Comparison of ENCODE assay signal across 9 mouse cellular contexts in the genomic region with DNA sequence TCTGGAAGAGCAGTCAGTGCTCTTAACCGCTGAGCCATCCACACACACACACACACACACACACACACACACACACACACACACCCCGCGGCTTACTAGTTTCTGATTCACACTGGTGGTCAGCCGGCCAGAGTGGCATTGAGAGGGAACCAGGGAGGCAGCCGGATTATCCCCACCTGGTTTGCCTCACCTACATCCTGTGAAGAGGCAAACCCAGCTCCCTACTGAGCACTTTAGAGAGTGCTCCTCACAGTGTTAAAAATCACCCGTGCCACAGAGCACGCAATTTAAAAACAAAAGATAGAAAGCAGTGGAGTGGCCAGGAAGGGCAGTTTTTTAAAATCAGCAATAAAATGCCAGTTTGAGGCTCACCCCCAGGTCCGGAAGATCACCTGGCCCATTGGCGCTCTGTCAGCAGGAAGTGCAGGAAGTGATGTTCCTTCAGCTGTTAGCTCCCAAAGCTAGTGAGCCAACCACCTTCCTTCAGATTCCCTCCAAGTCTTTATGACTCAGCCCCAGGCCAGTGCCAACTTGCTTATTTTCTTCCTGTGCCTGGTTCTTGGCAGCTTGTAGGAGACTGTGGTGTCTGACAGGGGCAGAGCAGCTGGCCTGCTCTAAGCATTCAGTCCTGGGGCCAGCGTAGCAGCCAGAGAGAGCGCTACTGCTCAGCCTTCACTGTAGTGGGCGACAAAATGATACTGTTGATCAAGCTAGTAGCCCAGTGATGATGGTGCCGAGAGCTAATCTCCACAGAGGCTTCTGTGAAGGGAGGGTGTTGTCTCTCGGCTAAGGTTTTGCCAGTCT. TPM values are rescaled to one million over a fixed set of nuclear protein-coding genes. Genes with fewer than 3 reads are reported as not detected.
DNase-seq lines count a peak whose midpoint lies in the region; ATAC-seq and TF ChIP-seq lines count a peak whose summit lies in the region.
"Had no signal": no experiment of that assay in that cellular context is flagged by ENCODE, and none has a peak within 500 bp of the region (broad histone marks: within the 10 kb centered on the region; RNA-seq: fewer than 3 reads in every experiment).

No protein-coding gene starts in this region.

- ATAC-seq in heart, embryonic 11.5 days (replicated peaks; ENCODE audit: insufficient number of reproducible peaks, low FRiP score, low TSS enrichment): no peak
- peak; percentile 96 for ATAC-seq in forebrain, postnatal 0 days
- ATAC-seq in megakaryocyte-erythroid progenitor cell, adult 5-6 weeks (replicated peaks; ENCODE audit: low FRiP score, low TSS enrichment, poor library complexity, severe bottlenecking): peak; percentile 87

- no peak overlapping the region for H3K4me2 ChIP-seq in heart, embryonic 11.5 days
- no peak overlapping the region for H3K4me2 ChIP-seq in forebrain, postnatal 0 days (ENCODE audit: low read depth)

- no peak overlapping the region for H3K9ac ChIP-seq in heart, embryonic 11.5 days (ENCODE audit: low read depth, low read length)
- H3K9ac ChIP-seq in forebrain, postnatal 0 days: no peak overlapping the region

- H3K4me1 ChIP-seq in heart, embryonic 11.5 days (ENCODE audit: control insufficient read depth, insufficient read depth, low read length): no peaks in the 10 kb centered on the region
- 0 out of 2 replicates have a peak, but pooled peaks cover 5% of the 10 kb centered on the region for H3K4me1 ChIP-seq in forebrain, postnatal 0 days (ENCODE audit: insufficient read depth)

- peak; percentile 92 for DNase-seq in heart, adult 11 months
- DNase-seq in urinary bladder, adult 18-20 months (ENCODE audit: low spot score in 2 of 2): peak; percentile 42 to 65
- DNase-seq in urinary bladder, postnatal 4 days (ENCODE audit: low spot score in 2 of 2): no peak
- peak; percentile 77 for DNase-seq in forebrain, postnatal 0 days
- DNase-seq in large intestine, adult 2 months (ENCODE audit: low read depth, low spot score): peak; percentile 48
- no peak for DNase-seq in embryo, embryonic 9.5 days (ENCODE audit: extremely low spot score)

- H3K27me3 ChIP-seq in heart, embryonic 11.5 days (ENCODE audit: control insufficient read depth, insufficient read depth, low read length): peaks cover 6% of the 10 kb centered on the region; the same call in 1 of the 2 replicates
- H3K27me3 ChIP-seq in forebrain, postnatal 0 days (ENCODE audit: insufficient read depth, low read length): no peaks in the 10 kb centered on the region; the same call in 1 of the 2 replicates

- H3K4me3 ChIP-seq in heart, embryonic 11.5 days (ENCODE audit: low read depth, low read length): no peak overlapping the region
- no peak overlapping the region for H3K4me3 ChIP-seq in forebrain, postnatal 0 days (ENCODE audit: low read depth, low read length)

- 43% methylated on average over 14 of the region's 14 CpGs for WGBS in heart, embryonic 11.5 days (ENCODE audit: insufficient replicate concordance)
- WGBS in forebrain, postnatal 0 days: 50% methylated on average over 14 of the region's 14 CpGs
- 33% methylated on average over 14 of the region's 14 CpGs for WGBS in large intestine, adult 2 months

- TF ChIP-seq CTCF in forebrain, postnatal 0 days (IDR thresholded peaks at IDR 0.05; ENCODE audit: low read depth): peak; percentile 22; the same call in 1 of the 2 replicates

- H3K36me3 ChIP-seq in heart, embryonic 11.5 days (ENCODE audit: control insufficient read depth, insufficient read depth, low read length): no peaks in the 10 kb centered on the region
- H3K36me3 ChIP-seq in forebrain, postnatal 0 days (ENCODE audit: insufficient read depth): no peaks in the 10 kb centered on the region
- H3K36me3 ChIP-seq: G1E had no signal

- no peaks in the 10 kb centered on the region for H3K9me3 ChIP-seq in heart, embryonic 11.5 days (replicated peaks; ENCODE audit: control insufficient read depth, low read length)
- no peaks in the 10 kb centered on the region for H3K9me3 ChIP-seq in forebrain, postnatal 0 days (ENCODE audit: low read length)

- H3K27ac ChIP-seq in heart, embryonic 11.5 days (ENCODE audit: low read depth, low read length): no peak overlapping the region
- H3K27ac ChIP-seq in forebrain, postnatal 0 days (ENCODE audit: low read depth, low read length): no peak overlapping the region

RNA-seq across cellular contexts. Expression of a gene that starts 57.9 kb away (rescaled TPM):
- polyA plus RNA-seq in heart, embryonic 11.5 days (2014; fragmentation: Nextera tagmentation; extraction: Ambion mirVana): 13.6 and 26.4 TPM in 2 replicates
- total RNA-seq in forebrain, postnatal 0 days (2014; rRNA removed): 56.0 and 58.5 TPM in 2 replicates
- polyA plus RNA-seq in forebrain, postnatal 0 days (2015; fragmentation: Nextera tagmentation; extraction: Ambion mirVana): 14.6 TPM in 2 replicates
- 79.5 and 85.8 TPM in 2 replicates for polyA plus RNA-seq in large intestine, adult 2 months (2012; rRNA removed)
- 108 and 111 TPM in 2 replicates for total RNA-seq in megakaryocyte-erythroid progenitor cell, adult 5-6 weeks (2014; fragmentation: Nextera tagmentation)
- 91.3 and 139 TPM in 2 replicates for total RNA-seq in megakaryocyte-erythroid progenitor cell, adult 5-6 weeks (2017)

Comparison
In these comparisons a context has a peak if more than half of its experiments do, and no peak if none do; other contexts are left out.
1. DNase-seq: peak in heart, adult 11 months (single experiment), urinary bladder, adult 18-20 months (2 of 2), forebrain, postnatal 0 days (single experiment) and large intestine, adult 2 months (single experiment); none in urinary bladder, postnatal 4 days (0 of 2) and embryo, embryonic 9.5 days (single experiment).